Mouse (Mus musculus): ENCODE data around the gene Lbp.

The Lbp gene

DNA sequence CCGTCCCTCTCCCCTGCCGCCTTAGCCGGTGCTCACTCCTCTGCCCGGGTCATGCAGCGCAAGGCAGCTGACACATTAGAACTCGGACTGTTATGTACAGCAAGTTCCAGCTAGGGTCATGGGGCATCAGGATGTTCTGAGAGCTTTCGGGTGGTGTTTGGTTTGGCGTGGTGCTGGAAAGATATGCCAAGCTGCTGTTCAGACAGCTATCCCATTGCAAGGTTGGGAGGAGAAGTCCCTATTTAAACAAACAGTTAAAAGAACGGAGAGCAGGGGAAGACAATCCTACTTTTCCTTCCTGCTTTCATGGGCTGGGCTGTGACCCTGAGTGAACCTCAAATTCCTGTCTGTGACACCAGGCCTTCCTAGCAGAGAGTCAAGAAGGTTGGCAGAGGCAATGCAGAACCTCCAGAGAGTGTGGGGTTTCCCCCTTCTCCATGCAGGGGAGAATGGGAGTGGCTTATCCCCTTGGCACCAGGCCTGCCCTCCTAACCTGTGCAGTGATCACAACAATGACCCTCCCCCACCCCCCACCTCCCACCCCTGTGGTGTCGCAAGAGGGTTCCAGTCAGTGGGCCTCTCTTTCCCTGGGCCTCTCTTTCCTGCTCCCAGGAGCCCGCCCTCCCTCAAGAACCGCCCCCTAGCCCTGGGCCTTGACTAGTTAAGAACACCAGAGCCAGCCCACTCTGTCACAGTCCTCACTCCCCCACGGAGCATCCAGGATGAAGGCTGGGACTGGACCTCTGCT lies at the start of gene Lbp:
Gene Lbp, plus strand, starts transcription at position 546 of the 748 bp plus-strand sequence.
- DNase-seq (ENCODE audit: low spot score in 2 of 2), result no peak

DNA sequence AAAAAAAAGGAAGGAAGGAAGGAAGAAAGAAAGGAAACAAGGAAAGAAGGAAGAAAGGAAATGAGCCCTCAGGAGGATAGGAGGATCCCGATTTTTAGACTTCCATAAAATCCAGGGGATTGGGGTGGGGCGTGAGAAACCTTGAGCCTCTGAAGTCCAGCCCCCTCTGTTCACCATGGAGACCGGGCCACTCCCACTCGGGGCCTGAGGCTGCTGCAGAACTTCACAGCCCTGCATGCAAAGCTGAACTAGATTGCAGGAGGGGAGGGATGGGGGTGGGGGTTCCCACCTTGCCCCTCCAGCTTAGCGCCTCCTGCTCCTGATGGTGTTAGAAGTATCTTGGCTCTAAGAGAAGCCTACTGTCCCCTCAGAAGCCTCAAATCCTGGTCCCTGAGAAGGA lies 49.4 kb upstream of the Lbp start:
- no peak for DNase-seq (ENCODE audit: low spot score in 2 of 2)

DNA sequence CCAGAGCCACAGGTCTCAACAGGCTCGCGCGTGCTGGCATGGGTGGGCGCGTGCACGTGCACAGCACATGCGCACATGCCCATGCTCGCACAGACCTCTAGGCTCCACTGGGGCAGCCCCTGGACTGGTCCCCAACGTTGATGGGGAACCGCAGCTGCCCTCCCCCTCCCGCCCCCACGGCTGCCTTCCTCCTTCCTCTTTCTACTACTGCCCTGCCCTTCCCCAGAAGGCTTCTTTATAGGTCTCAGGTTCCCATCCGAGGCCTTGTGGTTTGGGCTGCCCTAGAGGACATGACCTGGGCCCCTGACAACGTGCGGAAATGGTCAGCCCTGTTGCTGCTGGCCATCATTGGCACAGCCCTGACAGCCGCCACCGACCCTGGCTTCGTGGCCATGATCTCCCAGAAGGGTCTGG lies 48.3 kb upstream of the Lbp start, which contains the start of gene Bpi:
Gene Bpi, plus strand, starts transcription at position 90 of the 414 bp plus-strand sequence.
- no peak for DNase-seq (ENCODE audit: low spot score in 2 of 2)

DNA sequence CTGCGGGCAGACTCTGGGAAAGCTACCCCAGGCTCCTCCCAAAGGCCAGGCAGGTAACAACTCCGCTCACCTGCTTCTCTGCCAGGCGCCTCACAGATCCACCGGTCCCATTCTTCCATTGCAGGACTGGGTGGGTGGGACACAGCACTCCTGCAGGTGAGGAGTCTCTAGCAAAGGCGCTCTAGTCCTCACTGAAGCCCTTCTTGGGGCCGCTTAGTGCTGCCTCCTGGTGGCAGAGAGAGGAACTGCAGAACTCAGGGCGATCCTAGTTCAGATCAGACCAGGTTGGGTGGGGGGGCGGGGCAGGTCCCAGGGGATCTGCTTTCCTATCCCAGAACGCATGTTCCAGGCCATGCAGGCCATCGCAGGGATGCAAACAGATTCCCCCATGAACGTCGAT lies 47.5 kb upstream of the Lbp start:
- peak; percentile 31 to 45 for DNase-seq (ENCODE audit: low spot score in 2 of 2)

DNA sequence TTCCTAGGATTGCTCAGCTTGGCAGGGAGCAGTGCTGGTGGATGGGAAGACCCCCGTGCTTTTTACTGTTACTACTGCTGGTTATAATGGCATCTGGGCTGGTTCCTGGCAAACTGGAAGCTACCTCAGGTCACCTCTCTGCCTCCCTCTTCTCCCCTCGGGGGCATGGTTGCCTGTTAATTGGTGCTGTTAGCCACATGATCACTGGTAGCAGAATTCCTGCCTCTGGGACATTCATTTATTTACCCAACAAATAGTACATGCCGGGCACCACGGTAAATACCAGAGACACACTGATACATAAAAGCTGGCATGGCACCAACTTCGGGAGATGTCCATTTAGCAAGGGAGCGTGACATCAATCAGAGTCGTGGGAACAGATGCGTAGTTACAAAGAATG lies 46.8 kb upstream of the Lbp start:
- no peak for DNase-seq (ENCODE audit: low spot score in 2 of 2)

DNA sequence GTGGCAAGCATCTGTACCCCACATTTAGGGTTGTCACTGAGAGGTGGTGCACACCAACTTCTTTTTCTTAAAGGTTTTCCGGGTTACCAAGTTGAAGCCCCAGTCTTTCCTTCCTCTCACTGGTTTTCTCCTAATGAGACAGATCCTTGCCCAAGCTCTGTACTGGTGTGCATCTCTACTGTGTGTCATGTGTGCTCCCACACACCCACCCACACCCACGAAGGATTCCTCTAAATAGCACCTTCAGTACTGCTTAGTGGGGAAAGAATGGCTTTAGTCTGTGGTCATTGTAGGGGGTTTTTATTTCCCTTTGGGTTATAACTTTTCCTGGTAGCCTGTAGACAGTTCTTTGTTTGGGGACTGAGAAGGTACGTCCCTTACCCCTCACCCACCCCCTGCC lies 41.4 kb upstream of the Lbp start:
- DNase-seq (ENCODE audit: low spot score in 2 of 2), result no peak

DNA sequence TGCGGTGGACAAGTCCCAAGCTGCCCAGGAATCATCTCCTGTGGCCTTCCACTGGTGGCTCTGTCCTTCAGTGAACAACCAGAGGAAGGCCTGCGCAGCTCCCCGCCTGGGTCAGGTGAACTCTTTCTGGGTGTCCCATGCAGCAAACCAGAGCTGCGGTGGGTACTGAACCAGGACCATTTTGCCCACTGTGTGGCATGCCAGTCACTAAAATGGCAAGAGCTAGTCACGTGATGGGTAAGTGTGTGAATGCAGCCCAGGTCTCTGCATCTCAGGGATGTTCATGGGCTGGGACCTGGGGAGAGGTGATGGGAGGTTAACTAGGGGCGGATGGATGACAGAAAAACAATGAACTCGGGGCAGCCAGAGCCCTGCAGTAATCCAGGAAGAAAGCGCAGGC lies 36.3 kb upstream of the Lbp start:
- DNase-seq (ENCODE audit: low spot score in 2 of 2), result no peak

DNA sequence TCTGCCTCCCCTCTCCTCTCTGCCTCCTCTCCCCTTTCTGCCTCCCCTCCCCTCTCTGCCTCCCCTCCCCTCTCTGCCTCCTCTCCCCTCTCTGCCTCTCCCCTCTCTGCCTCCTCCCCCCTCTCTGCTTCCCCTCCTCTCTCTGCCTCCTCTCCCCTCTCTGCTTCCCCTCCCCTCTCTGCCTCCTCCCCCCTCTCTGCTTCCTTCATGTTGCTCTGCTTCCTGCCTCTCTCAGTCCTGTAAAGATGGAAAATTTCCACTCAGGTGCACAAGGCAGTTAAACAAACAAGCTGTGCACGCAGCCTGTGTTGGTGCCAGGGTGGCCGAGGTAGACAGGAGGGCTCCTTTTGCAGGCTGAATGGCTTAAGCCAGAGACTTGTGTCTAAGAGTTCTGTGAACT lies 32.6 kb upstream of the Lbp start:
- no peak for DNase-seq (ENCODE audit: low spot score in 2 of 2)

DNA sequence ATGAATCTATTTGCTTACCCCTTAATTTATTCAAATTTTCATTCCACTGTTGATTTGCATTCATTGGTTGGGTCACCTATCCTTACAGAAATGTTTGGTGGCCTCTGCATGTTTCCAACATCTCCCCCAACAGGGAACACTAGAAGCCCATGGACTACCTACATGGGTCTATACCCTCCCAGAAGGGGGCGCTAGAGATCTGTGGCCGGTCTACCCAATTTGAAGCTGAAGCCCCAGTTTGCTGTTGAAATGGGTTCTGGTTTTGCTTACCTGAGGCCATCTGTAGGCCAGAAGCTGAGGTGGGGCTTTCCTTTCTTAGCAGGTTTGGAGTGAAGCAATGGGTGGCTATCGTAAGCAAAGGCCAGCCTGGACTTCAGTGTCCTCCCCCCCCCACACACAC lies 30.9 kb upstream of the Lbp start:
- no peak for DNase-seq (ENCODE audit: low spot score in 2 of 2)

DNA sequence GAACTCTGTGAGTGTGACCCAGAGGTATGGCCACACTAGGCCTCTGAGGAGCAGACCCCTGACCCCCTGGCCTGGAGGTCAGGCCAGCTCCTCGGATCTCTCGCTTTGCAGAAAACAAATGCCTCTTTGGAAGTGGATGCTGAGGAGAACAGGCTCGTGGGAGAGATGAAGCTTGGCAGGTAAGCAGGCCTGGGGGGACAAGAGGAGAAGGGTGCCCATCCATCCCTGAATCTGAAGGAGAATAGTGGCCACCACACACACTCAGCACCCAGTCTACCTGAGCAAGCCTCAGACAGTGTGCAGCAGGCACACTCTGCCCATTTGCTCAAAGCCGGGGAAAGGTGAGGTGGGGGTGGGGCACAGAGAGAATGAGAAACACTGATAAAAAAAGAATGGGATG lies 30.5 kb upstream of the Lbp start:
- no peak for DNase-seq (ENCODE audit: low spot score in 2 of 2)

DNA sequence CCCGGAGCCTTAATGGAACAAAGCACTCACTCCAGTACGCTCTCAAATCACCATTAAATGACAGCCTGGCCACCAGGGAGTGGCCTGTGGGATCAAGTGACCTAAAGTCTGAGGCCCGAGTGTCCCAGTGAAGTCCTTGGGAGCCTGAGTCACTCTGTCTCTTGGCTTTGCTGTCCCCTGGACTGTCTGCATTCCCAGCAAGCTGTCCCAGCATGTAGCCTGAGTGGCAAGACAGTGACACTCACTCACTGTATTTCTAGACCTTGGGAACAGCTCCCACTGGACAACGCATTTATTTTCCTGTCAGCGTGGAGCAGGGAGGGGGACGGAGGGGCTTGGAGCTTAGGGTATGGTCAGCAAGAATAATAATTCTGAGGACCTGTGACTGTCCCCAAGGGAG lies 29.8 kb upstream of the Lbp start:
- no peak for DNase-seq (ENCODE audit: low spot score in 2 of 2)

DNA sequence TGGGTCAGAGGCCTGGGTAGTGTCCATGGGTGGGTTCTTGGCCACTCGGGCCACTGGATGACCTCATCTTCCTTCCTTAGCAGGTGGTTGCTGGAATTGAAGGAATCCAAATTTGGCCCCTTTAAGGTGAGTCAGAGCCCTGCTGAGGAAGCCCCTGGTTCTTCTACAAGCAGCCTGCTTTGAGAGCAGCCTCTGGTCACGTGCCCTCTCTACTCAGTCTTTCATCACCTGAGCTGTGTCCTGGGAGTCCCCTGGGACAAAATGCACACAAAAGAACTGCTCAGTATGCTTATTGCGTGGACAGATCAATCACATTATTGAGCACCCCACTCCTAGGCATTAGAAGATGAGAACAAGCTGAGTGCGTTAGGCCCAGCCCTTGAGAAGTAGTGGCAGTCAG lies 29.4 kb upstream of the Lbp start:
- no peak for DNase-seq (ENCODE audit: low spot score in 2 of 2)

DNA sequence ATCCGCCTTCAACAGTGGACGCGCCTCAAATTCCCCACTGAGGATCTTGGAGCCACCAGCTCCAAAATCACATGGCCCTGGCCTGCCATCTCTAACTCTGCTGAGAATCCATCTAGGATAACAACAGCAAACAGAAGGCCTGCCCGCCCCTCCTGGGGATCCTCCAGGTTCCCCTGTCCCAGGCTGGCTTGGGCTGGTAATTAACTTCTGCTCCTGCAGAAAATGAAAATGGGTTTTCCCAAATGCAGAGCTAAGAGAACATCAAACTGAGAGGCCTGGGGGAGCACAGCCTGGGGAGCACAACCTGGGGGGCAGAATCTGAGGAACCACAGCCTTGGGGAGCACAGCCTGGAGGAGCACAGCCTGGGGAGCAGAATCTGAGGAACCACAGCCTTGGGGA lies 26.6 kb upstream of the Lbp start:
- DNase-seq (ENCODE audit: low spot score in 2 of 2), result no peak

DNA sequence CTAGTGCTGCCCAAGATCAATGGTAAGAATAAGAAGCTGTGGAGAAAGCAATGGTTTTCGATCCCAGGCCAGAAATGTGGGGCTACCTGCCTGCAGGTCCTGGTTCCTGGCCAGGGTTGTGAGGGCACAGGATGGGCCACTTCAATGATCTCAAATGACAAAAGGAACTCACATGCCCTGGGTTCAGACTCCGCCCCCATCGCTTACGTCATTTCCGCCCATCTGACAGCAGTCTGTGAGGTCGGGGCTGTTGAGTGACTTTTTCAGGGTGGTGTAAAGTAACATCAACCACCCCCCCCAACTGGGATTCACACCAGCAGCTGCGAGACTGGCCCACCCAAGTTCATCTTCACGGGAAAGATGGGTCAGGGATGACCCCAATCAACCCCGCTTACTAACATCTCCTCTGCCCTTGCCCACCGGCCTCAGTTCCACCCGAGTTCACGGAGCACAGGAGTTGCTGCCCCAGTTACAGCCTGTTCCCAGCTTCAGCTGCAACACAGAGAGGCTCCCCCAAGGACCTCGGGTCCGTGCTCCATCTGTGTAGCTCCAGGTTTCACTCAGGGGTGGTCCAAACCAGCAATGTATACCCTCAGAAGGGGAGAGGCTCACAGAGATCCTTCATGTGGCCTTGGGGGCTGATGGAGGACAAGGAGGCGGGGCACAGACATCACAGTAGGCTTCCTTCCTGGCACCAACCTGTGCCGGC lies 24.6 kb upstream of the Lbp start:
- no peak for DNase-seq (ENCODE audit: low spot score in 2 of 2)

DNA sequence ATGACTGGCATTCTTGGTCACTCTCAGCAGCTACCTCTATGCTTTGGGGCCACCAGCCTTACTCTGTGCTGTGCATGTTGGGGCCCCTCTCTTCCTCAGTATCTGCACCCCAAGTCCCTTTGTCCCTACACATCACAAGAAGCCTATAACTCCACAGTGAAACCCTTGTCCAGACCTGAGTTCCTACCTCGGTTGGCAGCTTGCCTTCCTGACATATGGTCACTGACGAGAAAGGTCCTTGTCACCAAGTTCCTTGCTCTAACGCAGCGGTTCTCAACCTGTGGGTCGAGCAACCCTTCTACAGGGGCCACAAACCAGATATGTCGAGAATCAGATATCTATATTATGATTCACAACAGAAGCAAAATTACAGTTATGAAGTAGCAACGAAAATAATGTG lies 23.2 kb upstream of the Lbp start:
- no peak for DNase-seq (ENCODE audit: low spot score in 2 of 2)

DNA sequence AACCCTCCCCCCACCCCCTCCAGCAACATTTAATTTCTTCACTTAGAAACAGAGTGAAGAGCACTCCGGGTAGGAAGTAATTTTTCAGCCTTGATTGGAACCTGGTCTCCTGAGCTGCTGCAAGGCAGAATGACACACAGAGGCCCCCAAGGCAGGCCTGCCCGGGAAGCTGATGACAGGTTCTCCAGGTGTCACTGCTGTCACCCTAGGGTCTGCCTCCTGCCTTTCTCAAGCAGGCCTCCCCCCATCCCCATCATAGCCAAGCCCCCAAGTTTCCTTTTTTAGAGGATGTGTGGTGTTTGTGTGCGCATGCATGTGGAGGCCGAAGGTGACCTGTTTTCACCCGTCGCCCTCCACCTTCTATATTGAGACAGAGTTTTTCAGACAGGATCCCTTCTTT lies 22.5 kb upstream of the Lbp start:
- no peak for DNase-seq (ENCODE audit: low spot score in 2 of 2)

DNA sequence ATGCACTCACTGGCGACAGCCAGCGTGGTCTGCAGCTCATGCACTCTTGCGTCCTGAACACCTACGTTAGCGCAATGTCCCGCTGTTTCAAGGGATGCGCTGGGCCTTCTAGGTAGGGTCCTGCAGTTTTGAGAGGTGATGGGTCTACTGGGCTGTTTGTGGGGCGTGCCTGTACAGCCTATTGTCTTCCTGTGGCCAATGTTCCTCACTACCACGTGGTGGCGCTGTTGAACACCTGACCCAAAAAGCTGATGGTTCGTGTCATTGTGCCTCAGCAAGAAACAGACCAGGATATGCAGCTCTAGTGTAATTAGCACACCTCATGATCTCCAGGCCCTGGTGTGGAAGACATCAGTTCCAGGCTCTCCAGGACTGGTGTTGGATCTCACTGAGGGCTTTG lies 21.7 kb upstream of the Lbp start:
- DNase-seq (ENCODE audit: low spot score in 2 of 2), result peak; percentile 24 to 45

DNA sequence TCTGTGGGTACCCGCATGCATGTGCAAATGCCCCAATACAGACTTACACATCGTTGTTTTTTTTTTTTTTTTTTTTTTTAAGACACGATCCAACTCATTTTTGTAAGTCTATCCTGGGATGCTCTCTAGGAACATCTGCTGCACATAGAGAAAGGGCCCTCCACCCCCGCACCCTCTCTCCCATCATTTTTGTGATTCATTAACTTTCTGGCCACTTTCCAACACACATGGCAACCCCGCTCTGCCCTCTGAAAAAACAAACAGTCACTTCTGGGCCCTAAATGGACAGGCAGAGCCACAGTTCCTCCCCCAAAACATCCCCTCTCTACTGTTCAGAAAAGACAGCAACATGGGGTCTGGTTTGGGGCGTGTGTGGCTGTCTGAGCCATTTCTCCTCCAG lies 20.6 kb upstream of the Lbp start:
- DNase-seq (ENCODE audit: low spot score in 2 of 2), result peak in 1 of 2 experiments; percentile 22

DNA sequence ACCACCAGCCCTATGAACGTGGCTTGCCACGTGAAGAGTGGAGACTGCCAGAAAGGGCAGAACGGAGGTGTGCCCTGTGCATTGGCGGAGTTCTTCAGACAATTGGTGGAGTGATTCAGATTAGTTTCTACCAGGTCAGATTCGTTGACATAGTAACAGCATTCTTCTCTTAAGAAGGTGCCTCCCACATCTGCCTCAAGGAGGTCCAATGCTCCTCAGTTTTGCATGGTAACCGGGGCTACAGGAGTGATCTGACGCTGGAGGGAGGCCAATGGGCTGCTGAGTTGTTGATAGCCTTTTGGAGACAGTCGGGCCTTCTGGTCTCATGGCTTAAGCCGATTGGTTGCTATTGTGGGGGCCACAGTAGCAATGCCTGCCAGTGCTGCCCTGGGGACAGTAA lies 10.6 kb upstream of the Lbp start:
- no peak for DNase-seq (ENCODE audit: low spot score in 2 of 2)

DNA sequence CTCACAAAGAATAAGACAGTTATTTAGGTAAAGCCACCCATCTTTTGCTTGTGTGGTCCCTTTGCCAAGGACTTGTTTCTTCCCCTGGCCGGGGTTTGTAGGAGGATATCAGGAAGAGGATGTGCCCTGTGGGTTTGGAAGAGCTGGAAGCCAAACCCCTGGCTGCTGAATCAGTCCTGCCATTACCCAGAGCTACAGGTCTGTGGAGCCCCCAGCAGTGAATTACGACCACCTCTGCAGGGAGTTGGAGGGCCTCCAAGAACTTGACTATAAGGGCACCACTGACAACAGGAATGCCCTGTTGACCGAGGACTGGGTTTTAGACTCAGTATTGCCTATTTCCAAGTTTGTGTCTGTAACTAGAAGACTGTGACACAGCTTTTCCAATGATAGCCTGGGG lies 7.1 kb upstream of the Lbp start:
- DNase-seq (ENCODE audit: low spot score in 2 of 2), result no peak

DNA sequence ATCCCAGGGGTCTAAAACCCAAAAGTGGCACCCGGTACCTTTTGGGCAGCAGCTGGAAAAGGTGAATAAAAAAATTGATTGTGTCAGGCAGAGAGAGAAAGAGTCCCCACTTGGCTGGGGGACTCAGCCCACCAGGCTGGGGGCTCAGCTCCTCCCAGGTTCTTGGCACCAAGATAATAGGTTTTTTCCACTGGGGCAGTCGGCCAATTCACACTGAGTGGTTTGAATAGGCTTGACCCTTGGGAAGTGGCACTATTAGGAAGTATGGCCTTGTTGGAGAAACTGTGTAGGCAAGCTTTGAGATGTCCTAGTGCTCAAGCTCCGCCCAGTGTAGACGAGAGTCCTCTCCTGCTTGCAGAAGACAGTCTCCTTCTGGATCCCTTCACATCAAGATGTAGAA lies 6.6 kb upstream of the Lbp start:
- DNase-seq (ENCODE audit: low spot score in 2 of 2), result peak in 1 of 2 experiments; percentile 20

DNA sequence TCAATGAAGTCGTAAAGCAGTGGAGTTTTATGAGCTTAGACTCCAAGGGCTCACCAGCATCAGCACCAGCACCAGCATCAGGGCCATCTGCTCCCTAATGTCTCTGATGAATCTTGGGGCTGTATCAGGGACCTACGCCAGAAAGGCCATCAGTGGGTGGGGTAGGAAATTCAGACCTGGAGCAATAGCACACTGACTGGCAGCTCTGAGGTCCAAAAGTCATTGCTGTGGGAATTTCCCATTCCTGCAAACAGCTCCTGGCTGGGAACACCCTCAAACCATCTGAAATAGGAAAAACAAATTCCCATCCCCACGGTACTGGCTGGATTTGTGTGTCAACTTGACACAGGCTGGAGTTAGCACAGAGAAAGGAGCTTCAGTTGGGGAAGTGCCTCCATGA lies 3.5 kb upstream of the Lbp start:
- DNase-seq (ENCODE audit: low spot score in 2 of 2), result no peak

DNA sequence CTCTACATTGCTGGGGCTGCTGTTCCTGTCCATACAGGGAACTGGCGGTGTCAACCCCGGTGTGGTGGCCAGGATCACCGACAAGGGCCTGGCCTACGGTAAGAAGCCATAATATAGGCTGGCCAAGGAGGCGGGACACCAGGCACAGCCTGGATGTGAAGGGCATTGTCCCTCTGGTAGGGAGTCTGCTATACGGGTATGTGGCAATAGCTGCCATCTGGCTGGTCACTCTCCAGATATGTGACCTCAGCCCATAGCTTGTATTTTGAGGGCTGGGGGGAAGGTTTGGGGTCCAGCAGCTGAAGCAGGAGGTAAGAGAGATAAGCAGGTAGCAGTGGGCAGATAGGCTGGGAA lies 380 bp downstream of the Lbp start:
- no peak for DNase-seq (ENCODE audit: low spot score in 2 of 2)

DNA sequence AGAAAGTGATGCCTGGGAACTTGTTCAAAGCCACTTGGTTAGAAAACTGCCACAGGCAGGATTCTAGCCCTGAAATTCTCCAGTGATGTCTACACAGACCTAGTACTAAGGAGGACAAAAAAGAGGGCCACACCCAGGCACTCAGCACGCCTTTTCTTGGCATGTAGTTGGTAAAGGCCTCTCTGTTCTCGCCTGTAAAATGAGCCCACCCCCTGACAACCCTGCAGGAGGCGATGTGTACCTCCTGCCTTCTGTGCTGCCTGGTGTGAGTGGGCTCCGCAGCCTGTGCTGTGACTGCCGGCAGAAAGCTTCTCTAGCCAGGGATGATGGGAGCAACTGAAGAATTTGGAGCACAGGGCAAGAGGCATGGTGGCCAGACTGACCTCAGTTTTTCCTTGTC lies 2.0 kb downstream of the Lbp start:
- DNase-seq (ENCODE audit: low spot score in 2 of 2), result peak in 1 of 2 experiments; percentile 30
